Mouse (Mus musculus) midbrain, embryonic 14.5 days (tissue): Measurements from ENCODE around the gene Rwdd4a. TPM values are rescaled to one million over a fixed set of nuclear protein-coding genes. Genes with fewer than 3 reads are reported as not detected.

ENCODE experiments used
- ATAC-seq: fragments of 200-750 bp; cut with Nextera tagmentation; 2 replicates; pipeline ENCODE4 v1.8.0; 2017; ENCODE audit warnings: moderate number of reproducible peaks, moderate library complexity; ENCODE audit not compliant: low FRiP score, low TSS enrichment
- DNase-seq: peaks from one replicate; pipeline ENCODE4 v3.0.0-alpha.2; 2015
- H3K27ac ChIP-seq: fragments of 300-500 bp; sonication (generic); replicated peaks from 2 replicates; pipeline ENCODE4 v1.5.1; 2014; ENCODE audit warnings: mild to moderate bottlenecking, low read depth, low read length, moderate library complexity
- H3K27me3 ChIP-seq: fragments of 300-500 bp; sonication (generic); 2 replicates; pipeline ENCODE4 v1.6.1; 2014; ENCODE audit warnings: low read length, control low read depth, mixed read lengths; ENCODE audit not compliant: control insufficient read depth, insufficient read depth
- H3K36me3 ChIP-seq: fragments of 300-500 bp; sonication (generic); 2 replicates; pipeline ENCODE4 v1.6.1; 2014; ENCODE audit warnings: low read length, control low read depth; ENCODE audit not compliant: control insufficient read depth, insufficient read depth
- H3K4me1 ChIP-seq: fragments of 300-500 bp; sonication (generic); 2 replicates; pipeline ENCODE4 v1.6.1; 2014; ENCODE audit warnings: mild to moderate bottlenecking, antibody characterized with exemption, low read length, control low read depth; ENCODE audit not compliant: control insufficient read depth, insufficient read depth
- H3K4me2 ChIP-seq: fragments of 300-500 bp; sonication (generic); 2 replicates; pipeline ENCODE4 v1.6.1; 2014; ENCODE audit warnings: mild to moderate bottlenecking, low read length, moderate library complexity
- H3K4me3 ChIP-seq: fragments of 300-500 bp; sonication (generic); replicated peaks from 2 replicates; pipeline ENCODE4 v1.5.1; 2014; ENCODE audit warnings: low read depth, low read length
- H3K9ac ChIP-seq: fragments of 300-500 bp; sonication (generic); replicated peaks from 2 replicates; pipeline ENCODE4 v1.6.1; 2014; ENCODE audit warnings: mild to moderate bottlenecking, low read length, moderate library complexity
- H3K9me3 ChIP-seq: fragments of 300-500 bp; sonication (generic); 2 replicates; pipeline ENCODE4 v1.6.1; 2016; ENCODE audit warnings: low read length, control low read depth, mixed read lengths; ENCODE audit not compliant: control insufficient read depth
- WGBS: fragments of 180-500 bp; shearing (Covaris S2); extraction: QIAGEN DNeasy Blood & Tissue Kit; methylation state at CpG from one replicate; pipeline ENCODE4 v1.1.7; 2014; 5-methylcytosine and 5-hydroxymethylcytosine counted together
- polyA plus RNA-seq: library from polyadenylated mRNA; unstranded; fragments of >200 nt; fragmentation: Nextera tagmentation; extraction: Ambion mirVana; gene quantifications from 2 replicates; pipeline ENCODE4 v1.2.1, GENCODE M21; 2014

Rwdd4a gene
- polyA plus RNA-seq, 1 experiment from 2014 or later = 44.2 TPM

- Histone ChIP-seq H3K9me3 (no peaks in the 10 kb centered on the region), H3K9ac (no peak overlapping the region), H3K4me3 (no peak overlapping the region), H3K4me2 (no peak overlapping the region), H3K27ac (no peak overlapping the region), H3K4me1 (no peaks in the 10 kb centered on the region), H3K36me3 (peaks cover 85% of the 10 kb centered on the region), H3K27me3 (no peaks in the 10 kb centered on the region)
- 95% methylated on average over 15 of the region's 15 CpGs for WGBS
- ATAC-seq (no peak), DNase-seq (no peak)
Measured at GRCm38 (mm10) chr8:47513601-47514000, 19.9 kb upstream of the Rwdd4a start.

- Histone ChIP-seq H3K9ac (no peak overlapping the region), H3K27ac (no peak overlapping the region), H3K4me3 (no peak overlapping the region), H3K9me3 (no peaks in the 10 kb centered on the region), H3K4me1 (peaks cover 8% of the 10 kb centered on the region), H3K4me2 (no peak overlapping the region), H3K27me3 (no peaks in the 10 kb centered on the region), H3K36me3 (peaks cover 52% of the 10 kb centered on the region)
- 96% methylated on average over 1 of the region's 1 CpGs for WGBS
- ATAC-seq = no peak
- no peak for DNase-seq
Measured at GRCm38 (mm10) chr8:47528094-47528493, 5.4 kb upstream of the Rwdd4a start.

GRCm38 (mm10) chr8:47538323-47538722 lies 4.9 kb downstream of the Rwdd4a start:
- no peak for ATAC-seq
- peaks cover 9% of the 10 kb centered on the region; the same call in 1 of the 2 replicates for H3K4me1 ChIP-seq
- H3K27ac ChIP-seq = no peak overlapping the region
- H3K9me3 ChIP-seq = no peaks in the 10 kb centered on the region
- no peak overlapping the region for H3K4me3 ChIP-seq
- WGBS = 45% methylated on average over 4 of the region's 4 CpGs
- no peak overlapping the region for H3K9ac ChIP-seq
- no peak for DNase-seq
- H3K4me2 ChIP-seq = no peak overlapping the region
- no peaks in the 10 kb centered on the region for H3K27me3 ChIP-seq
- H3K36me3 ChIP-seq = peaks cover 39% of the 10 kb centered on the region

GRCm38 (mm10) chr8:47542746-47543145 lies 9.3 kb downstream of the Rwdd4a start:
- H3K27me3 ChIP-seq = no peaks in the 10 kb centered on the region
- ATAC-seq (no peak), DNase-seq (no peak)
- no peaks in the 10 kb centered on the region for H3K9me3 ChIP-seq
- 97% methylated on average over 16 of the region's 16 CpGs for WGBS
- no peaks in the 10 kb centered on the region for H3K4me1 ChIP-seq
- H3K4me2 ChIP-seq = no peak overlapping the region
- no peak overlapping the region for H3K27ac ChIP-seq
- no peak overlapping the region for H3K4me3 ChIP-seq
- H3K9ac ChIP-seq = no peak overlapping the region
- H3K36me3 ChIP-seq = peaks cover 74% of the 10 kb centered on the region

- no peaks in the 10 kb centered on the region for H3K27me3 ChIP-seq
- peaks cover 78% of the 10 kb centered on the region for H3K36me3 ChIP-seq
- WGBS = 93% methylated on average over 5 of the region's 5 CpGs
- ATAC-seq (no peak), DNase-seq (no peak)
- H3K27ac ChIP-seq = no peak overlapping the region
- H3K9me3 ChIP-seq = no peaks in the 10 kb centered on the region
- no peak overlapping the region for H3K9ac ChIP-seq
- no peak overlapping the region for H3K4me2 ChIP-seq
- no peak overlapping the region for H3K4me3 ChIP-seq
- H3K4me1 ChIP-seq = no peaks in the 10 kb centered on the region
Measured at GRCm38 (mm10) chr8:47544094-47544493, 10.6 kb downstream of the Rwdd4a start.

GRCm38 (mm10) chr8:47547102-47547501 lies 13.6 kb downstream of the Rwdd4a start:
- Histone ChIP-seq H3K36me3 (peaks cover 91% of the 10 kb centered on the region), H3K27ac (no peak overlapping the region), H3K27me3 (no peaks in the 10 kb centered on the region), H3K4me1 (no peaks in the 10 kb centered on the region), H3K4me3 (no peak overlapping the region), H3K9me3 (no peaks in the 10 kb centered on the region), H3K9ac (no peak overlapping the region), H3K4me2 (no peak overlapping the region)
- DNase-seq (no peak), ATAC-seq (no peak)
- 99% methylated on average over 10 of the region's 10 CpGs for WGBS

GRCm38 (mm10) chr8:47553613-47554012 lies 20.1 kb downstream of the Rwdd4a start:
- ATAC-seq = no peak
- Histone ChIP-seq H3K36me3 (peaks cover 36% of the 10 kb centered on the region), H3K27me3 (no peaks in the 10 kb centered on the region), H3K4me3 (no peak overlapping the region), H3K9me3 (no peaks in the 10 kb centered on the region), H3K4me2 (no peak overlapping the region), H3K27ac (no peak overlapping the region), H3K4me1 (no peaks in the 10 kb centered on the region), H3K9ac (no peak overlapping the region)
- 82% methylated on average over 6 of the region's 6 CpGs for WGBS
- DNase-seq = peak; percentile 16

GRCm38 (mm10) chr8:47556446-47556845 lies 23.0 kb downstream of the Rwdd4a start:
- Histone ChIP-seq H3K36me3 (0 out of 2 replicates have a peak, but pooled peaks cover 9% of the 10 kb centered on the region), H3K4me2 (no peak overlapping the region), H3K4me3 (no peak overlapping the region), H3K4me1 (no peaks in the 10 kb centered on the region), H3K9ac (no peak overlapping the region), H3K27me3 (no peaks in the 10 kb centered on the region), H3K9me3 (no peaks in the 10 kb centered on the region), H3K27ac (no peak overlapping the region)
- DNase-seq (no peak), ATAC-seq (no peak)
- 93% methylated on average over 7 of the region's 7 CpGs for WGBS

GRCm38 (mm10) chr8:47558274-47558673 lies 24.8 kb downstream of the Rwdd4a start:
- Histone ChIP-seq H3K27ac (no peak overlapping the region), H3K27me3 (no peaks in the 10 kb centered on the region), H3K9me3 (no peaks in the 10 kb centered on the region), H3K4me1 (no peaks in the 10 kb centered on the region), H3K4me2 (no peak overlapping the region), H3K4me3 (no peak overlapping the region), H3K36me3 (0 out of 2 replicates have a peak, but pooled peaks cover under 1% of the 10 kb centered on the region), H3K9ac (no peak overlapping the region)
- WGBS = 52% methylated on average over 7 of the region's 7 CpGs
- DNase-seq (no peak), ATAC-seq (no peak)
